Mouse (Mus musculus) heart, adult 2 months (tissue): ENCODE results near the gene Cplane1.

ENCODE experiments used
- CTCF ChIP-seq: fragments of 200-600 bp; IDR thresholded peaks from 2 replicates; pipeline ENCODE4 v1.8.1; 2022; ENCODE audit warnings: antibody characterized with exemption, mild to moderate bottlenecking, moderate library complexity
- EP300 ChIP-seq: fragments of 200-500 bp; IDR thresholded peaks from 2 replicates; pipeline ENCODE4 v1.6.1; 2011; ENCODE audit warnings: low read depth, low read length, control low read depth; ENCODE audit not compliant: insufficient read depth
- POLR2A ChIP-seq: fragments of 200-500 bp; IDR thresholded peaks from 2 replicates; pipeline ENCODE4 v1.6.1; 2011; ENCODE audit warnings: mild to moderate bottlenecking, low read depth, low read length, control low read depth; ENCODE audit not compliant: insufficient read depth

DNA sequence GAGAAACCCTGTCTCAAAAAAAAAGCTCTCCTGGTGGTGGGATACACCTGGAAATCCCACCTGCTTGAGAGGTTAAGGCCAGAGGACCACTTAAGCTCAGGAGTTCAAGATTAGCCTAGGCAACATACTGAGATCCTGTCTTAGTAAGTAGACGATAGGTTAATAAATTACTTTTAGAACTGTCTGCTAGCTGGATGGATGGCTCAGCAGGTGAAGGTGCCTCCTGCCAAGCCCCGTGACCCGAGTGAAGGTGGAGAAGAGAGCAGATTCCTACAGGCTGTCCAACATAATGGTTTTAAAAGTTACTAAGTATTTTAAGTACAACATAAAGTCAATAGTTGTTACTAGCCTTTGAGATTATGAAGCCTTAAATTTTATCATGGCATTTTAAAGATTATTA lies 97.0 kb downstream of the Cplane1 start:
- no peak for TF ChIP-seq EP300
- no peak for TF ChIP-seq CTCF
- TF ChIP-seq POLR2A, result no peak
